Mouse (Mus musculus) CD4-positive helper T cell, adult 2 months (primary cell): ENCODE measurements around the gene Mea1.
A peak's percentile ranks its signal among the peaks of the same experiment; 100 is the strongest.

Experiments
- DNase-seq: peaks from one replicate; pipeline ENCODE4 v3.0.0-alpha.2; 2012; ENCODE audit warnings: low read depth, missing footprints, low spot score

The Mea1 gene

GRCm38 (mm10) chr17:46704887-46705835 is 26.6 kb downstream of the Mea1 start, which contains the start of gene Ppp2r5d:
Ppp2r5d (minus strand) TSS chr17:46705111.
- DNase-seq, result peak; percentile 97

DNA sequence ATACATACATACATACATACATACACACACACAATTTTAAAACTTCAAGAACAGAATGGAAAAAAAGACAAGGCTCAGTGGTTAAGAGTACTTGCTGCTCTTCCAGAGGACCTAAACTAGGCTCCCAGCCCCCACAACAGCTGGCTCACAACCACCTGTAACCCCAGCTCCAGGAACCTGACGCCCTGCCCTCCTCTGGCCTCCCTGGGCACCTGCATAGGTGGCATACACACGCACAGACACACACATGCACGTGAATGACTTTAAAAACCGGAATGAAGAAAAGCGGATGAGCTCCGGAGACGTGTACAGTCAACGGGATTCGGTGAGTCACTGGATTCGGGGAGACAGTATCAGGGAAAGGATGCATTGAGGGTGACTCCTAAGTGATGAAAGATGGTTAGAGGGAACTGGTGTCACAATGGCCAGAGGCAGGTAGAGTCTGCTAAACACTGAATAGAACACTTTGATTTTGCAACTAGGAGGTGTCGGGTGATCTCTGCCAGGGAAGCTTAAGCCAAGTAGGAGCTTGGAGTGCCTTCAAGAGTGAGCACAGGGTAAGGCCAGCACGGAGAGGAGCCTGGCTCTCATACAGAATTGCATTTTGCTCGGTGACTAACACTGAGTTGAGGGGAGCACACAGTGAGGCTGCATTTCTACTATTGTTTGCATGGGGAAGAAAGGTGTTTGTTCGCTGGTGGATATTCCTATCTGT is 27.9 kb downstream of the Mea1 start:
- no peak for DNase-seq

GRCm38 (mm10) chr17:46710959-46711597 is 32.5 kb downstream of the Mea1 start, which contains the start of gene Pex6:
Pex6 (plus strand) TSS chr17:46711463.
- peak; percentile 93 for DNase-seq

DNA sequence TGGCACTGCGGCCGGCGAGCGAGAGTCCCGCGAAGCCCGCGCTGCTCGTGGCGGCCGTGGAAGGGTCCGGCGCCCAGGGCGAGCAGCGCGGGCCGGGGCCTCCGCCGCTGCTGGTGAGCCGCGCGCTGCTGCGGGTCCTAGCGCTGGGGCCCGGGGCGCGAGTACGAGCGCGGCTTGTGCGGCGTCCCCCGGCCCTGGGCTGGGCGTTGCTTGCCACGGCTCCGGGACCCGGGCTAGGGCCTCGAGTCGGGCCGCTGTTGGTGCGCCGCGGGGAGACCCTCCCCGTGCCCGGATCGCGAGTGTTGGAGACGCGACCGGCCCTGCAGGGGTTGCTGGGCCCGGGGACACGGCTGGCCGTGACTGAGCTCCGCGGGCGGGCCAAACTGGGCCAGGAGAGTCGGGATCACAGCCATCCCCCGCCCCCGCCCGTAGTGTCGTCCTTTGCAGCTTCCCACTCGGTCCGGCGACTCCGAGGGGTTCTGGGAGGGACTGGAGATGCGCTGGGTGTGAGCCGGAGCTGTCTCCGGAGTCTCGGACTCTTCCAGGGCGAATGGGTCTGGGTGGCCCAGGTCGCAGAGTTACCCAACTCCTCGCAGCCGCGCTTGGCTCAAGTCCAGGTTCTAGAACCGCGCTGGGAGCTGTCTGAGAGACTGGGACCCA is 33.1 kb downstream of the Mea1 start:
- DNase-seq, result peak; percentile 31

- peak; percentile 66 for DNase-seq
These were observed 33.8 kb downstream of the Mea1 start for GRCm38 (mm10) chr17:46712442-46712841.

DNA sequence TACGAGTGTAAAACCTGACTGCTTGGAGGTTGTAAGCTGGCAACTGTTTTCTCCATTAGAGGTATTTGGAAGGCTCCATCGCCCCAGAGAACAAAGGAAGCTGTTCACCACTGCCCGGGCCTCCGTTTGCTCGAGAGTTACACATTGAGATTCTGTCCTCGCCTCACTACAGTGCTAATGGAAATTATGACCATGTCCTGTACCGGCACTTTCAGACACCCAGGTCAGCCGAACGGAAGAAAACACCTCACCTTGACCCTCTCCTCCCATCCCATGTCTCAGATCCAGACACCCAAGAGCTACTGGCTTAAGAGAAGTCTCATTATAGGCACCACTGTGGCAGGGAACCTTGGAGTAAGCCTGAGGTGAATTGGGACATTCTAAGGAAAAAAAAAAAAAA is 35.3 kb downstream of the Mea1 start:
- DNase-seq, result no peak

DNA sequence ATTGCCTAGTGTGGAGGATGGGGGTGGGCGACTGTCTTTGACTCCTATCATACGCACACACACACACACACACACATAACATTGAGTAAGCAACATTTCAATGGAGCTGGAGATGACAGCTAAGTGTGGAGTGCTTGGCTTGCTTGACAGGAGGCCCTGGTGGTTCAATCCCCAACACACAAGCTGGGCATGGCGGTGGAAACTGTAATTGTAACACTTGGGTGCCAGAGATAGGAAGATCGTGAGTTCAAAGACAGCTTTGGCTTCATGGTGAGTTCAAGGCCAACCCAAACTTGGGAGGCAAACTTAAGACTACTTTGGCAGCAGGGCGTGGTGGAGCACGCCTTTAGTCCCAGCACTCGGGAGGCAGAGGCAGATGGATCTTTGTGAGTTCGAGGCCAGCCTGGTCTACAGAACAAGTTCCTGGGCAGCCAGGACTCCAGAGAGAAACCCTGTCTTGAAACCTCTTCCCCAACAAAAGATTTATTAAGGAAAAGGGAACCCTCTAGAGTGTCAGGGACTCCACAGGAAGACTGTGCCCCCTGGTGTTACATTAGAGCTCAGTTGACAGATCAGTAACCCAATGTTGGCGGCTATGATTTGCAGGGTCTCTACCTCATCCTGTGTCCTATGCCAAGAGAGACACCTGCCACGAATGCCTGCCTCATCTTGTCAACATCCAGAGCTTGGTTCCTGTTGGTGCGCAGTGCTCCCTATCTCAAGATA is 36.3 kb downstream of the Mea1 start:
- no peak for DNase-seq

DNA sequence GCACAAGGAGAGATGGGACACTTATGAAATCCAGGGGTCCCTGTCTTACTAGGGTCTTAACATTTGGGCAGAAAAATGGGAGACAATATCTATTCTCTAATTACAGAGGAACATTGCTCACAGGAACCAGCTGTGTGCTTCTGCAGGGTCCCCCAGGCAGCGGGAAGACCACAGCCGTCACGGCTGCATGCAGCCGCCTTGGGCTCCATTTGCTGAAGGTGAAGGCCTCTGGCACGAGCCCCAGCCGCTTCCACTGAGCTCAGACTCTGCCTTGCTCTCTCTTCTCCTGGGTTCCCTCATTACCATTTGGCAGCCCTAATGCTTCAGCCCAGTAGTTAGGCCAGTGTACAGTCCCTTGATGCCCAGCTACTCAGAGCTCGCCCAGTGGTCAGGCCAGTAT is 42.5 kb downstream of the Mea1 start:
- no peak for DNase-seq

GRCm38 (mm10) chr17:46724477-46725084 is 46.0 kb downstream of the Mea1 start:
- no peak for DNase-seq

DNA sequence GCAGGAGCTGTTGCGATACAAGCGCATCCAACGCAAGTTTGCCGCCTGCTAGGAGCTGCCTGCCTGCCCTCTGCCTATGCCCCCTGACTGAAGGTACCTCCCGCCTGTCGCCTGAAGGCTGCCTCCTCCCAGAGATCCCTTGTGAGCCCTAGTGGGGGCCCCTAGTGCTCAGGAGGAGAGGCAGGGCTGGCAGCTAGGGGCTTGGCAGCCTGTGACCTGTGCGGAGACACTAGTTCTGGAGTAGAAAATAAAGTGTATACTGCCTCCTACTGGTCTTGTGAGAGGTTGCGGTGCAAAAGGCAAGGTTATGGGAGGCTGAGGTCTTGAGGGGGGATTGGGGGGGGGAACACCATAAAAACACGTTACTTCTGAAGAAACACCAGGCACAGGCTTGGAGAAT is 46.7 kb downstream of the Mea1 start:
- DNase-seq, result peak; percentile 65

DNA sequence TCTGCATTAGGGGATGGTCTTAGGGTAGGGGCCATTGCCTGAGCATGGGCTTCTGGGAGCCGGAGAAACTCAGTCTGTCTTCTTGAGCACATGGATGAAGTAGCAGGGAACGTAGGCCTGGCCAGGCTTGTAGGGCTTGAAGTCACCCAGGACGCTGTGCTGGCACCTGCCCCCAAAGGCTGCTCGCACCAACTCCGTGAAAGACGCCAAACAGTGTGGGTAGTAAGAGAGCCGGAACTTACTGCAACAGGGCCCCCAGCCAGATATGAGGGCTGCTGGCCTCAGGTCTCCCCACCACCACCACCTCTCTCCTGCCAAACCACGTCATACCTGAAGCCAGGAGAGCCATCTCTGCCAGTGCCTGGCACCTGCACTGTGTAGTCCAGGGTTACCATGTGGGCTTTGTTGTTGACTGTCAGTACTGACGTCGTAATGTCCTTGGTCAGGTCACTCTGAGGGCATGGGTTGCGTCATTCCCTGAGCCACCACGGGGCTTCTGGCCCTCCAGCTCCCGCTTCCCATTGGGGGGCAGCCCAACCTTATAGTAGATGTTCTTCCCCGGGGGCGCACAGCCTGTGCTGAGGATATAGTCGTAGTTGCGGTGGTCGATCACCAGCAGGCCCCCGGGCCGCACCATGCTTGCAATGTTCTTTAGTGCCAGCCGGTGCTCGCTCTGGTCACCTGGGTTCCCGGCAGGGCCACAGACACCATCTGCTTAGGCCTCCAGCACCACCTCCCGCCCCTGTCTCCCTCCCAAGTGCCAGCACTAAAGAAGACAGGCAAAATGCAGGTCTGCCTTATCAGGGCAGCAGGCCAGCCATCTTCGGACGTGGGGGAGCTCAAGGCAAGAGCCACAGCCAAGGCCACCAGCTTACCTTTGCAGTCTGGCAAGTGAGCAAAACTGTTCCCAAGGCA is 47.4 kb downstream of the Mea1 start:
- no peak for DNase-seq

DNA sequence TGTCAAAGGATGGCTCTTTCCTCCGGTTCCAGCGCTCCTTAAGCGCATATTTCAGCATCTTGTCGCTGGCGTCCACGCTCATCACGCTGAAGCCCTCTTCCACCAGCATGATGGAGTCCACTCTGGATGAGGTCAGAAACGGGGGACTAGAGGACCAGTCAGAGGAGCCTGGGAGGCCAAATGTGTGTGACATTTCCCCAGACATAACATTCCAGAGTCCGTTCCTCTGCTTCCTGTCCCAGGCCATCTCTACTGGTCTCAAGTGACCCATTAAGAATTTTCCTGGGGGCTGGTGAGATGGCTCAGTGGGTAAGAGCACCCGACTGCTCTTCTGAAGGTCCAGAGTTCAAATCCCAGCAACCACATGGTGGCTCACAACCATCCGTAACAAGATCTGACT is 48.7 kb downstream of the Mea1 start:
- DNase-seq, result no peak

DNA sequence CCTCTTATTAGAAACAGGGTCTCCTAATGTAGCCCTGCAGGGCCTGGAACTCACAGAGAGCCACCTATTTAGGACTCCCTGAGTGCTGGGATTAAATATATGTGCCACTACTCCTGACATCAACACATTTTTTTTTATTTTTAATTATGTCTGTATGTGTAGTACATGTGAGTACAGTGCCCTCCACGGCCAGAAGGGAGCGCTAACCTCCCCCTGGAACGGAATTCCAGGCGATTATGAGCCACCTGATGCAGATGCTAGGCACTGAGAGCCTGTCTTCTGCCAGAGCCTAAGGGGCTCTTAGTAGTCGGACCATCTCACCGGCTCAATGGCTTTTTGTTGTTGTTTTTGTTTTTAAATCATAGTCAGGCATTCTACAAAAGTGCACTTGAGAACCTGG is 49.4 kb downstream of the Mea1 start:
- DNase-seq, result no peak

DNA sequence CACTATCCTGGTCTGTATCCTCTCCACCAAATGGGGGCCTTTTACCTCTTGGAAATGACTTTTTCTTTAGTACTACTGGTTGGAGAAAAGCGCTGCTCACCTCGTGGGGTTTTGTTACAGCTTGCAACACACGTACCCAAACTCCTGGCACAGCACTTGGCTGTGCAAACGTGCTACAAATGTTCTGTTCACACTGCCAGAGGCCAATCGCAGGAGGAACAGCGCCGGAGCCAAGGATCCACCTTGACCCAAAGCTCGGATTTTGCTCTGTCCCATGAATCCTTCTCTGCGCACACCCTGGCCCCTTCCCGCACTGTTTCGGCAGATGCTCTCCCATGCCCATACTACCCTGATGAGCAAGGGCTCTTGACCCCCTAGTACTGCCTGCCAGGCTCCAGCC is 49.9 kb downstream of the Mea1 start:
- DNase-seq, result no peak

GRCm38 (mm10) chr17:46728904-46729318 is 50.3 kb downstream of the Mea1 start, which contains the start of gene Gnmt:
Gnmt (minus strand) TSS chr17:46729168.
- DNase-seq, result no peak
